Mouse (Mus musculus): ENCODE data around the gene Thbs2. TPM values are rescaled to one million over a fixed set of nuclear protein-coding genes. Genes with fewer than 3 reads are reported as not detected.

Gene Thbs2
- polyA plus RNA-seq, 1 experiment from 2014 or later: 141 TPM

- Histone ChIP-seq H3K4me1 (ENCODE audit: control insufficient read depth, insufficient read depth, low read length) (peaks cover 20% of the 10 kb centered on the region), H3K27me3 (replicated peaks; ENCODE audit: control insufficient read depth, insufficient read depth, low read length) (no peaks in the 10 kb centered on the region), H3K9ac (ENCODE audit: low read depth, low read length) (peak overlapping the region; percentile 69), H3K36me3 (ENCODE audit: control insufficient read depth, insufficient read depth, low read length) (peaks cover 20% of the 10 kb centered on the region), H3K4me3 (ENCODE audit: low read depth, low read length) (peak overlapping the region; percentile 48), H3K9me3 (ENCODE audit: control insufficient read depth, low read length) (no peaks in the 10 kb centered on the region), H3K27ac (replicated peaks; ENCODE audit: low read depth, low read length) (peak overlapping the region; percentile 77), H3K4me2 (ENCODE audit: low read depth, low read length) (peak overlapping the region; percentile 58)
- DNase-seq (ENCODE audit: low spot score) (peak; percentile 23), ATAC-seq (ENCODE audit: low read depth) (0 out of 2 replicates have a peak, but pooled peaks have one; percentile 7)
- 6% methylated on average over 9 of the region's 9 CpGs for WGBS
These were observed 714 bp downstream of the Thbs2 start for GRCm38 (mm10) chr17:14693048-14693993.

- 50% methylated on average over 6 of the region's 6 CpGs for WGBS
- Histone ChIP-seq H3K4me2 (ENCODE audit: low read depth, low read length) (peak overlapping the region; percentile 58), H3K36me3 (ENCODE audit: control insufficient read depth, insufficient read depth, low read length) (peaks cover 32% of the 10 kb centered on the region), H3K9ac (ENCODE audit: low read depth, low read length) (peak overlapping the region; percentile 69), H3K27ac (replicated peaks; ENCODE audit: low read depth, low read length) (peak overlapping the region; percentile 77), H3K9me3 (ENCODE audit: control insufficient read depth, low read length) (no peaks in the 10 kb centered on the region), H3K27me3 (replicated peaks; ENCODE audit: control insufficient read depth, insufficient read depth, low read length) (no peaks in the 10 kb centered on the region), H3K4me1 (ENCODE audit: control insufficient read depth, insufficient read depth, low read length) (peaks cover 20% of the 10 kb centered on the region), H3K4me3 (ENCODE audit: low read depth, low read length) (peak overlapping the region; percentile 48)
- no peak for ATAC-seq (ENCODE audit: low read depth)
- DNase-seq (ENCODE audit: low spot score): peak; percentile 76
These were observed 2.1 kb downstream of the Thbs2 start for GRCm38 (mm10) chr17:14691901-14692300.

- WGBS: 40% methylated on average over 4 of the region's 4 CpGs
- Histone ChIP-seq H3K4me1 (ENCODE audit: control insufficient read depth, insufficient read depth, low read length) (peaks cover 20% of the 10 kb centered on the region), H3K36me3 (ENCODE audit: control insufficient read depth, insufficient read depth, low read length) (peaks cover 37% of the 10 kb centered on the region), H3K9me3 (ENCODE audit: control insufficient read depth, low read length) (no peaks in the 10 kb centered on the region), H3K27me3 (replicated peaks; ENCODE audit: control insufficient read depth, insufficient read depth, low read length) (no peaks in the 10 kb centered on the region), H3K4me3 (ENCODE audit: low read depth, low read length) (peak overlapping the region; percentile 48), H3K9ac (ENCODE audit: low read depth, low read length) (peak overlapping the region; percentile 69; the same call in 1 of the 2 replicates), H3K4me2 (ENCODE audit: low read depth, low read length) (peak overlapping the region; percentile 58), H3K27ac (replicated peaks; ENCODE audit: low read depth, low read length) (peak overlapping the region; percentile 77)
- DNase-seq (ENCODE audit: low spot score): peak; percentile 39
- no peak for ATAC-seq (ENCODE audit: low read depth)
These were observed 2.8 kb downstream of the Thbs2 start for GRCm38 (mm10) chr17:14691197-14691596.

- Histone ChIP-seq H3K4me3 (ENCODE audit: low read depth, low read length) (no peak overlapping the region), H3K27ac (replicated peaks; ENCODE audit: low read depth, low read length) (no peak overlapping the region), H3K4me2 (ENCODE audit: low read depth, low read length) (no peak overlapping the region), H3K9me3 (ENCODE audit: control insufficient read depth, low read length) (no peaks in the 10 kb centered on the region), H3K27me3 (replicated peaks; ENCODE audit: control insufficient read depth, insufficient read depth, low read length) (no peaks in the 10 kb centered on the region), H3K4me1 (ENCODE audit: control insufficient read depth, insufficient read depth, low read length) (no peaks in the 10 kb centered on the region), H3K9ac (ENCODE audit: low read depth, low read length) (no peak overlapping the region), H3K36me3 (ENCODE audit: control insufficient read depth, insufficient read depth, low read length) (peaks cover 82% of the 10 kb centered on the region)
- WGBS: 91% methylated on average over 7 of the region's 7 CpGs
- ATAC-seq (ENCODE audit: low read depth): no peak
- no peak for DNase-seq (ENCODE audit: low spot score)
These were observed 11.2 kb downstream of the Thbs2 start for GRCm38 (mm10) chr17:14682836-14683235.

- no peak overlapping the region for H3K4me3 ChIP-seq (ENCODE audit: low read depth, low read length)
- H3K36me3 ChIP-seq (ENCODE audit: control insufficient read depth, insufficient read depth, low read length): peaks cover 81% of the 10 kb centered on the region
- 89% methylated on average over 12 of the region's 12 CpGs for WGBS
- no peak overlapping the region for H3K4me2 ChIP-seq (ENCODE audit: low read depth, low read length)
- no peak overlapping the region for H3K9ac ChIP-seq (ENCODE audit: low read depth, low read length)
- no peaks in the 10 kb centered on the region for H3K4me1 ChIP-seq (ENCODE audit: control insufficient read depth, insufficient read depth, low read length)
- ATAC-seq (ENCODE audit: low read depth) (no peak), DNase-seq (ENCODE audit: low spot score) (no peak)
- no peak overlapping the region for H3K27ac ChIP-seq (replicated peaks; ENCODE audit: low read depth, low read length)
- no peaks in the 10 kb centered on the region for H3K9me3 ChIP-seq (ENCODE audit: control insufficient read depth, low read length)
- no peaks in the 10 kb centered on the region for H3K27me3 ChIP-seq (replicated peaks; ENCODE audit: control insufficient read depth, insufficient read depth, low read length)
These were observed 13.0 kb downstream of the Thbs2 start for GRCm38 (mm10) chr17:14681047-14681446.

- DNase-seq (ENCODE audit: low spot score) (peak; percentile 13), ATAC-seq (ENCODE audit: low read depth) (peak; percentile 51; the same call in 1 of the 2 replicates)
- Histone ChIP-seq H3K4me1 (ENCODE audit: control insufficient read depth, insufficient read depth, low read length) (no peaks in the 10 kb centered on the region), H3K27ac (replicated peaks; ENCODE audit: low read depth, low read length) (no peak overlapping the region), H3K9me3 (ENCODE audit: control insufficient read depth, low read length) (no peaks in the 10 kb centered on the region), H3K36me3 (ENCODE audit: control insufficient read depth, insufficient read depth, low read length) (peaks cover 80% of the 10 kb centered on the region), H3K4me3 (ENCODE audit: low read depth, low read length) (no peak overlapping the region), H3K27me3 (replicated peaks; ENCODE audit: control insufficient read depth, insufficient read depth, low read length) (no peaks in the 10 kb centered on the region), H3K4me2 (ENCODE audit: low read depth, low read length) (no peak overlapping the region), H3K9ac (ENCODE audit: low read depth, low read length) (no peak overlapping the region)
- 68% methylated on average over 8 of the region's 8 CpGs for WGBS
These were observed 16.8 kb downstream of the Thbs2 start for GRCm38 (mm10) chr17:14677198-14677597.

GRCm38 (mm10) chr17:14675517-14675916, 18.5 kb downstream of the Thbs2 start:
- WGBS: 59% methylated on average over 2 of the region's 2 CpGs
- no peak overlapping the region for H3K27ac ChIP-seq (replicated peaks; ENCODE audit: low read depth, low read length)
- H3K27me3 ChIP-seq (replicated peaks; ENCODE audit: control insufficient read depth, insufficient read depth, low read length): no peaks in the 10 kb centered on the region
- peaks cover 79% of the 10 kb centered on the region for H3K36me3 ChIP-seq (ENCODE audit: control insufficient read depth, insufficient read depth, low read length)
- ATAC-seq (ENCODE audit: low read depth) (peak; percentile 28; the same call in 1 of the 2 replicates), DNase-seq (ENCODE audit: low spot score) (peak; percentile 22)
- H3K9ac ChIP-seq (ENCODE audit: low read depth, low read length): no peak overlapping the region
- H3K4me1 ChIP-seq (ENCODE audit: control insufficient read depth, insufficient read depth, low read length): no peaks in the 10 kb centered on the region
- no peaks in the 10 kb centered on the region for H3K9me3 ChIP-seq (ENCODE audit: control insufficient read depth, low read length)
- no peak overlapping the region for H3K4me3 ChIP-seq (ENCODE audit: low read depth, low read length)
- H3K4me2 ChIP-seq (ENCODE audit: low read depth, low read length): no peak overlapping the region

- ATAC-seq (ENCODE audit: low read depth): no peak
- Histone ChIP-seq H3K36me3 (ENCODE audit: control insufficient read depth, insufficient read depth, low read length) (peaks cover 78% of the 10 kb centered on the region), H3K4me3 (ENCODE audit: low read depth, low read length) (no peak overlapping the region), H3K9me3 (ENCODE audit: control insufficient read depth, low read length) (no peaks in the 10 kb centered on the region), H3K27ac (replicated peaks; ENCODE audit: low read depth, low read length) (no peak overlapping the region), H3K27me3 (replicated peaks; ENCODE audit: control insufficient read depth, insufficient read depth, low read length) (no peaks in the 10 kb centered on the region), H3K4me2 (ENCODE audit: low read depth, low read length) (no peak overlapping the region), H3K9ac (ENCODE audit: low read depth, low read length) (no peak overlapping the region), H3K4me1 (ENCODE audit: control insufficient read depth, insufficient read depth, low read length) (no peaks in the 10 kb centered on the region)
- peak; percentile 26 for DNase-seq (ENCODE audit: low spot score)
- 60% methylated on average over 5 of the region's 5 CpGs for WGBS
These were observed 21.6 kb downstream of the Thbs2 start for GRCm38 (mm10) chr17:14672402-14672801.
